Mouse (Mus musculus) CH12.LX (cell line): ENCODE measurements around the gene Slc48a1. TPM values are rescaled to one million over a fixed set of nuclear protein-coding genes. Genes with fewer than 3 reads are reported as not detected.

Experiments used
- DNase-seq: peaks from one replicate; pipeline ENCODE4 v3.0.0-alpha.2; 2013; ENCODE audit errors: extremely low read depth
- H3K27ac ChIP-seq: 2 replicates; pipeline ENCODE4 v1.5.1; 2012; ENCODE audit warnings: low read depth, mild to moderate bottlenecking, control low read depth, moderate library complexity; ENCODE audit not compliant: insufficient read depth
- H3K27me3 ChIP-seq: replicated peaks from 2 replicates; pipeline ENCODE3; 2012; ENCODE audit warnings: inconsistent platforms
- H3K36me3 ChIP-seq, 2 experiments: replicated peaks in 1 of 2; 2 replicates each; pipeline versions ENCODE3 to v1.6.1; 2012; ENCODE audit warnings: inconsistent platforms in 1 of 2, low read length in 1 of 2, mild to moderate bottlenecking in 1 of 2, mixed read lengths in 1 of 2, moderate library complexity in 1 of 2; ENCODE audit not compliant: control insufficient read depth in 1 of 2, insufficient read depth in 1 of 2
- H3K4me1 ChIP-seq, 2 experiments: 2 replicates each; pipeline ENCODE4 v1.6.1; 2012; ENCODE audit warnings: inconsistent platforms in 1 of 2, moderate library complexity in 1 of 2; ENCODE audit not compliant: insufficient read depth in 2 of 2, control insufficient read depth in 1 of 2
- H3K4me2 ChIP-seq: 2 replicates; pipeline ENCODE4 v1.6.1; 2012; ENCODE audit warnings: low read depth, mild to moderate bottlenecking, control low read depth; ENCODE audit not compliant: poor library complexity, insufficient read depth, severe bottlenecking
- H3K4me3 ChIP-seq, 3 experiments: fragments of 150-350 bp in 1 of 3; sonication (generic) in 1 of 3; replicated peaks in 1 of 3; 2 replicates each; pipeline versions ENCODE3 to v1.5.1; 2011 to 2012; ENCODE audit warnings: low read depth in 2 of 3, low read length in 2 of 3, mild to moderate bottlenecking in 2 of 3, moderate library complexity in 2 of 3, control low read depth in 1 of 3, improper control_type of control experiment in 1 of 3, inconsistent platforms in 1 of 3, mixed read lengths in 1 of 3; ENCODE audit not compliant: poor library complexity in 1 of 3
- H3K79me2 ChIP-seq: replicated peaks from 2 replicates; pipeline ENCODE4 v1.6.1; 2012; ENCODE audit warnings: mild to moderate bottlenecking, moderate library complexity; ENCODE audit not compliant: control insufficient read depth, poor library complexity, insufficient read depth, severe bottlenecking; ENCODE audit errors: extremely low read depth
- H3K9ac ChIP-seq: 2 replicates; pipeline ENCODE4 v1.6.1; 2012; ENCODE audit warnings: low read depth, mild to moderate bottlenecking, control low read depth, moderate library complexity; ENCODE audit not compliant: insufficient read depth
- H3K9me3 ChIP-seq: replicated peaks from 2 replicates; pipeline ENCODE3; 2012; ENCODE audit warnings: low read length, inconsistent platforms, mixed read lengths
- BHLHE40 ChIP-seq: IDR thresholded peaks from 2 replicates; pipeline ENCODE4 v1.6.1; 2011; ENCODE audit warnings: mild to moderate bottlenecking, low read depth, low read length, improper control_type of control experiment
- CTCF ChIP-seq, 2 experiments: IDR thresholded peaks in 1 of 2; conservative IDR thresholded peaks in 1 of 2; 2 replicates each; pipeline ENCODE4 v1.5.1; 2011 to 2012; ENCODE audit warnings: low read depth in 2 of 2, low read length in 2 of 2, improper control_type of control experiment in 1 of 2, inconsistent platforms in 1 of 2, mild to moderate bottlenecking in 1 of 2, moderate library complexity in 1 of 2
- ELF1 ChIP-seq: IDR thresholded peaks from 2 replicates; pipeline ENCODE4 v1.6.1; 2014; ENCODE audit warnings: low read depth, mild to moderate bottlenecking, inconsistent platforms, low read length, improper control_type of control experiment
- EP300 ChIP-seq: IDR thresholded peaks from 2 replicates; pipeline ENCODE4 v1.6.1; 2011; ENCODE audit warnings: low read length, improper control_type of control experiment
- ETS1 ChIP-seq: conservative IDR thresholded peaks from 2 replicates; pipeline ENCODE4 v1.6.1; 2012; ENCODE audit warnings: low read depth, mild to moderate bottlenecking, inconsistent platforms, low read length, improper control_type of control experiment, moderate library complexity
- GABPA ChIP-seq: IDR thresholded peaks from 2 replicates; pipeline ENCODE4 v1.6.1; 2012; ENCODE audit warnings: low read depth, low read length, improper control_type of control experiment, inconsistent platforms; ENCODE audit not compliant: insufficient replicate concordance
- HCFC1 ChIP-seq: IDR thresholded peaks from 2 replicates; pipeline ENCODE4 v1.6.1; 2012; ENCODE audit warnings: low read depth, mild to moderate bottlenecking, inconsistent platforms, low read length, improper control_type of control experiment
- IRF4 ChIP-seq: IDR thresholded peaks from 2 replicates; pipeline ENCODE4 v1.6.1; 2014; ENCODE audit warnings: low read depth, mild to moderate bottlenecking, inconsistent platforms, low read length, improper control_type of control experiment
- JUN ChIP-seq: IDR thresholded peaks from 2 replicates; pipeline ENCODE4 v1.6.1; 2011; ENCODE audit warnings: low read depth, mild to moderate bottlenecking, low read length, improper control_type of control experiment, moderate library complexity; ENCODE audit not compliant: insufficient read depth
- JUND ChIP-seq: conservative IDR thresholded peaks from 2 replicates; pipeline ENCODE4 v1.6.1; 2011; ENCODE audit warnings: low read depth, low read length, improper control_type of control experiment
- MAFK ChIP-seq: IDR thresholded peaks from 2 replicates; pipeline ENCODE4 v1.6.1; 2011; ENCODE audit warnings: low read length, improper control_type of control experiment; ENCODE audit not compliant: insufficient replicate concordance
- MAX ChIP-seq: IDR thresholded peaks from 2 replicates; pipeline ENCODE4 v1.6.1; 2011; ENCODE audit warnings: low read length, improper control_type of control experiment
- MXI1 ChIP-seq: IDR thresholded peaks from 2 replicates; pipeline ENCODE4 v1.6.1; 2011; ENCODE audit warnings: mild to moderate bottlenecking, low read depth, low read length, improper control_type of control experiment
- NRF1 ChIP-seq: IDR thresholded peaks from 2 replicates; pipeline ENCODE4 v1.6.1; 2014; ENCODE audit warnings: low read depth, mild to moderate bottlenecking, inconsistent platforms, low read length, improper control_type of control experiment, moderate library complexity
- SIN3A ChIP-seq: IDR thresholded peaks from 2 replicates; pipeline ENCODE4 v1.6.1; 2012; ENCODE audit warnings: low read length, improper control_type of control experiment, inconsistent platforms
- ZMIZ1 ChIP-seq: IDR thresholded peaks from 2 replicates; pipeline ENCODE4 v1.6.1; 2012; ENCODE audit warnings: low read depth, mild to moderate bottlenecking, inconsistent platforms, low read length, improper control_type of control experiment
- dilution Hi-C: fragments of 300-500 bp; cut with MboI; formaldehyde crosslinking; loops from 2 replicates; pipeline ENCODE4 v1.14.3; 2020; ENCODE audit warnings: low sequenced_read_pairs; ENCODE audit not compliant: extremely low pct_unique_long_range_greater_than_20kb, extremely low pct_ligation_motif_present
- in situ Hi-C: fragments of 300-500 bp; cut with MboI; formaldehyde crosslinking; loops from 3 replicates; pipeline ENCODE4 v1.14.3; 2019; ENCODE audit warnings: low sequenced_read_pairs, low pct_ligation_motif_present, low pct_unique_long_range_greater_than_20kb, mixed read lengths
- polyA plus RNA-seq: library from polyadenylated mRNA; unstranded; fragments of >175 nt; gene quantifications from 2 replicates; pipeline ENCODE4 v1.2.1, GENCODE M21; 2012; ENCODE audit warnings: low read depth; ENCODE audit not compliant: insufficient read length
- total RNA-seq, 2 experiments: library from RNA; depleted of rRNA; stranded (reverse); fragments of 300-350 nt in 1 of 2; fragments of >200 nt in 1 of 2; gene quantifications; 2 replicates each; pipeline ENCODE4 v1.2.3; 2012 to 2014

The Slc48a1 gene
- total and polyA plus RNA-seq, 3 experiments, result 23.2 to 56.0 (median 39.4) TPM

GRCm38 (mm10) chr15:97784561-97785161, 6.3 kb downstream of the Slc48a1 start (continued):
- TF ChIP-seq ELF1, result no peak

DNA sequence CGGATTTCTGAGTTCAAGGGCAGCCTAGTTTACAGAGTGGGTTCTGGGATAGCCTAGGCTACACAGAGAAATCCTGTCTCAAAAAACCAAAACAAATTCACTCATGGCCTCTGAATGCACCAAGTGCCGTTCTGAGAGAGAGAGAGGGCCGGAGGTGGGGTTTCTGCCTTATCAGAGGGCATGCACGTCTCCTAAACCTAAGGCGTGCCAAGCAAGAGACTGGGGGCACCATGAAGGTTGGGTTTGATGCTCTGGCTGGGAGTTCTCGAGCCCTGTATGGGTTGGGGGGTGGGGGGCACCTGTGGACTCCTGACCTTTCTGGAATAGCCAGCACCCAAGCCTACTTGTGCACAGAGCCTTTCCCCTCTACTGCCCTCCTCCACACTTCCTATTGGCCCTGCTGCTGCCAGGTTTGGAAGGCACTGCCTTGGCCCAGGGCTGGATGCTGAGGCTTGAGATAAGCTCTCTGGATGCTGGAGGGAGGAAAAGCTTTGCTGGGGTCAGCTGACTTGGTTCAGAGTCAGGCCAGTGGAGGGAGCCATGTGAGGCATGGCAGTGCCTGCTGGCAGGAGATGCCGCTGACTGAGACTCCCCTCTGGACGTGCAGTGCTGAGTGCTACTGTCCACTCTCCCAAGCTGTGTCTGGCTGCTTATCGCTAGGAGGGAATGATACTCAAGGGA, 7.6 kb downstream of the Slc48a1 start:
- in situ Hi-C loops, result no loop called here
- no peak for TF ChIP-seq JUN
- TF ChIP-seq CTCF (conservative IDR thresholded peaks at IDR 0.05 in 1 of 2, IDR thresholded peaks at IDR 0.05 in 1 of 2; ENCODE audit: low read depth in 2 of 2, low read length in 2 of 2), result peak in 1 of 2 experiments; percentile 36; a peak in 2 of 4 replicates
- H3K9ac ChIP-seq, result no peak overlapping the region; the same call in 1 of the 2 replicates
- no peak for DNase-seq
- H3K36me3 ChIP-seq, result peaks cover 11 to 36% of the 10 kb centered on the region in 2 experiments
- no peaks in the 10 kb centered on the region for H3K27me3 ChIP-seq
- peak overlapping the region; percentile 79 for H3K27ac ChIP-seq
- peak overlapping the region; percentile 72 for H3K4me2 ChIP-seq
- H3K79me2 ChIP-seq, result peaks cover 9% of the 10 kb centered on the region
- H3K4me1 ChIP-seq, result peaks cover 24 to 77% of the 10 kb centered on the region in 2 experiments
- H3K9me3 ChIP-seq, result no peaks in the 10 kb centered on the region
- dilution Hi-C loops, result loop anchor here (25.0 kb wide), 1 partner anchor 176 kb away; the partner anchor contains the start of gene Tmem106c
- peak overlapping the region in 1 of 3 experiments; percentile 23 for H3K4me3 ChIP-seq

- Histone ChIP-seq H3K9me3 (no peaks in the 10 kb centered on the region), H3K9ac (no peak overlapping the region; the same call in 1 of the 2 replicates), H3K4me3 (peak overlapping the region in 1 of 3 experiments; percentile 23), H3K4me2 (peak overlapping the region; percentile 72), H3K79me2 (peaks cover 9% of the 10 kb centered on the region), H3K4me1 (peaks cover 21 to 71% of the 10 kb centered on the region in 2 experiments), H3K27ac (peak overlapping the region; percentile 79), H3K36me3 (peaks cover 18 to 43% of the 10 kb centered on the region in 2 experiments), H3K27me3 (no peaks in the 10 kb centered on the region)
- in situ Hi-C loops, result no loop called here
- dilution Hi-C loops, result loop anchor here (25.0 kb wide), 1 partner anchor 176 kb away; the partner anchor contains the start of gene Tmem106c
- DNase-seq, result peak; percentile 83
- peak; percentile 49; the same call in 1 of the 2 replicates for TF ChIP-seq MAX
- TF ChIP-seq JUND, result 0 out of 2 replicates have a peak, but pooled peaks have one; percentile 22
- no peak; the same call in 1 of the 2 replicates for TF ChIP-seq NRF1
- peak; percentile 33; the same call in 1 of the 2 replicates for TF ChIP-seq IRF4
- TF ChIP-seq HCFC1, result no peak
- TF ChIP-seq MXI1, result peak; percentile 56
- peak; percentile 56; the same call in 1 of the 2 replicates for TF ChIP-seq EP300
- TF ChIP-seq BHLHE40, result peak; percentile 29
- TF ChIP-seq GABPA, result peak; percentile 33; the same call in 1 of the 2 replicates
- TF ChIP-seq ETS1, result 0 out of 2 replicates have a peak, but pooled peaks have one; percentile 40
- TF ChIP-seq MAFK, result peak; percentile 99
- TF ChIP-seq ZMIZ1, result no peak
- TF ChIP-seq SIN3A, result peak; percentile 67; the same call in 1 of the 2 replicates
Observed at GRCm38 (mm10) chr15:97786412-97787112, 8.2 kb downstream of the Slc48a1 start.
